Mouse (Mus musculus): Measurements from ENCODE around the gene Rps21.

Rps21 gene

DNA sequence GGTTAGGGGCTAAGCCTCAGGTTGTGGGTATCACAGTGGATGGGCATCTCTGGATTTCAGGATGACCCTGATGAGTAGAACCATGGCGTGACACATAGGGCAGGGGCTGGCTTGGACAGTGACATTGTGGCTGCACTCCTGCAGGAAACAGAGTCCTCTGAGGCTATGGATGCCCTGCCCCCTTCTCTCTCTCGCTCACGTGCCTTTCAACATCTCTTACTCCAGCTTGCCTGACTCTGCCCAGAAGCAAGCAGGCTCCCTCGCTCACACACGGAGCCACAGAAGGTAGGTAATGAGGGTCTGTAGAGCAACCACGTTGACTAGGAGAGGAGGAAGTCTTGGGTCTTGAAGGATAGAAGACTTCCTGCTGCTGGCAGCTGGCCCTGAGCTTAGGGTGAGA lies 33.3 kb downstream of the Rps21 start:
- 70% methylated on average over 6 of the region's 6 CpGs for WGBS

GRCm38 (mm10) chr2:180291566-180291965 lies 34.4 kb downstream of the Rps21 start:
- WGBS = 80% methylated on average over 5 of the region's 5 CpGs

- WGBS = 66% methylated on average over 4 of the region's 4 CpGs
Measured at GRCm38 (mm10) chr2:180292026-180292425, 34.8 kb downstream of the Rps21 start.

GRCm38 (mm10) chr2:180292906-180293305 lies 35.7 kb downstream of the Rps21 start:
- 82% methylated on average over 8 of the region's 8 CpGs for WGBS

- WGBS = 82% methylated on average over 2 of the region's 2 CpGs
Measured at GRCm38 (mm10) chr2:180300252-180300651, 43.1 kb downstream of the Rps21 start.

GRCm38 (mm10) chr2:180300771-180301170 lies 43.6 kb downstream of the Rps21 start:
- WGBS = 73% methylated on average over 5 of the region's 5 CpGs

DNA sequence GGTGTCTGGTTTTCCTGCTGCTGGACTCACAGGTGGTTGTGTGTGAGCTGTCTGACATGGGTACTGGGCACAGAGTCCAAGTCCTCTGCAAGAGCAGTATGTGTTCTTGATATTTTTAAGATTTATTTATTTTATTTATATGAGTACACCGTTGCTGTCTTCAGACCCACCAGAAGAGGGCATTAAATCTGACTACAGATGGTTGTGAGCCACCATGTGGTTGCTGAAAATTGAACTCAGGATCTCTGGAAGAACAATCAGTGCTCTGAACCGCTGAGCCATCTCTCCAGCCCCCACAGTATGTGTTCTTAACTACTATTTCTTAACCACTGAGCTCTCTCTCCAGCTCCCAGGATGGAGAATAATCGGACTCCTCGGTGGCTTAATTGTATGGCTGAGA lies 45.0 kb downstream of the Rps21 start:
- 74% methylated on average over 4 of the region's 4 CpGs for WGBS

GRCm38 (mm10) chr2:180303468-180303867 lies 46.3 kb downstream of the Rps21 start:
- 91% methylated on average over 12 of the region's 12 CpGs for WGBS

DNA sequence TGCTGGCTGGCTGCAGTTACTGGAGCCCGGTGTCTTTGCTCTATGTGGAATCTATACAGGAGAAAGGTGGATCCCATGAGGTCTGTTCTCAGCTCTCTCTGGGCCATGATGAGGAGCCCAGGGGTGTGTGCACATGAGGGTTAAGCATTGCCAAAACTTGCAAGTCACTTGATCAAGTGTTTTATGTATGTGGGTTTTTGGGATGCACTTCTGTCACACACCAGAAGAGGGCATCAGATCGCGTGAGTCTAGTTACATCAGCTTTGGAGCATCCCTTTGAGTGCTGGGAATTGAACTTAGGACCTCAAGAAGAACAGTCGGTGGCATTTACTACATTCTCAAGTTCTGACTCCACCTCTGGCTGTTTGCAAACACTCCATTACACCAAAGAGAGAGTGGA lies 47.4 kb downstream of the Rps21 start:
- WGBS = 63% methylated on average over 4 of the region's 4 CpGs

- WGBS = 91% methylated on average over 3 of the region's 3 CpGs
Measured at GRCm38 (mm10) chr2:180305490-180305889, 48.3 kb downstream of the Rps21 start.

DNA sequence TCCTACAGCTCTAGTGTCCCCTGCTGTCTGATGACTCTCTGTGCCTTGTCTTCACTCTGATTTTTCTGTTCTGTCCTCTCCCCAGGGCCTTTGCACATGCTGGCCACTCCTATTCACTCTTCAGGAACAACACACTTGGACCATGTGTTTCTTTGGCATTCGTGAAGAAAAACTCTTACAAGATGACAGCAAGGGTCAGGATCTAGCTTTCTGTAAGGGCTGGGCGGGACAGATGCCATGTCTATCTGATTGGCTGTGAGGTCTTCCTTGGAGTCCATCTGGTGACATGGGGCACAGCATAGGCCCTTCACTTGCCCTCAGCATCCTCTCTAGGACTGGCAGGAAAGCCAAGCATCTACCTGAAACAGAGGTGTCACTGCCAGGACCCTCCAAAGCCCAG lies 48.8 kb downstream of the Rps21 start:
- WGBS = 81% methylated on average over 2 of the region's 2 CpGs

GRCm38 (mm10) chr2:180306423-180307168 lies 49.4 kb downstream of the Rps21 start:
- 73% methylated on average over 8 of the region's 8 CpGs for WGBS

GRCm38 (mm10) chr2:180307680-180308079 lies 50.5 kb downstream of the Rps21 start:
- 80% methylated on average over 2 of the region's 2 CpGs for WGBS
